Mouse (Mus musculus) bone marrow, adult 2 months (tissue): ENCODE results near the gene Ptger3.
A peak's percentile ranks its signal among the peaks of the same experiment; 100 is the strongest.

Experiments
- CTCF ChIP-seq: fragments of 200-500 bp; IDR thresholded peaks from 2 replicates; pipeline ENCODE4 v1.5.1; 2011; ENCODE audit warnings: low read length, control low read depth; ENCODE audit not compliant: control insufficient read depth, insufficient read depth
- POLR2A ChIP-seq: fragments of 200-500 bp; IDR thresholded peaks from 2 replicates; pipeline ENCODE4 v1.6.1; 2011; ENCODE audit warnings: low read depth, mild to moderate bottlenecking, control low read depth, low read length, borderline replicate concordance; ENCODE audit not compliant: control insufficient read depth

DNA sequence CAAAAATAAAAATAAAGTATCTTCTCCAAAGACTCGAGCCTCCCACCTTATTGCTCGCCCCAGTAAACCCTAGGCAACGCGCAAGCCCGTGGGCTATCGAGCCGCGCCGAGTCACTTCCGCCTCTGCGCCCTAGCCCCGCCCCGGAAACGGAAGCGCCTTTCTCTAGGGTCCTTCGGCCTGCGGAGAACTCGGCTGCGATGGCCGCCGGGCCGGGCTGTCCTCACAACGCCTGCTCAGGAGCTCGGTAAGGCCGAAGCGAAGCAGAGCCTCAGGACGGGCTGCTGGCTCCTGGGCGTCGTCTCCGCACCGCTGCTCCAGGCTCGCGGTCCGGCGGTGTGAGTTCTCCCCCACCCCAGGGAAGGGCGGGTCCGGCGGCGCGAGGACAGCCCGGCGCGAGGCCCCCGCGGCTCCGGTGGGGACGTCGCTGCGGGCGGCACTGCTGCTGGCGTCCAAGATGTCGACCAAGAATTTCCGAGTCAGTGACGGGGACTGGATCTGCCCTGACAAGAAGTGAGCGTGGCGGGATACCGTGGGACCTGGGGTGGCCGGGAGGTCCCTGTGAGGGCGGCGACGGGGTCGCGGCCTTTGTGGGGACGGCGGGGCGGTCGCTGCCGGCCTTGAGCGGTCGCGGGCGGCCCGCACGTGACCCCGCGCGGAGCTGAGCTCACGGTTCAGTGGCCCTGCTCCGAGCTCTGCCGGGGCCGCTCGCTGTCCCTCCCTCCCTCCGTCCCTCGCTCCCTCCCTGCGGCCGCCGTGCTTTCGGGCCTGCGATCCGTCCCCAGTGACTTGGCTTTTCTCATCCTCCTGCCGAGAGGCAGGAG, 32.5 kb upstream of the Ptger3 start, which contains the start of gene Zranb2:
- TF ChIP-seq CTCF (no peak), POLR2A (peak; percentile 38; the same call in 1 of the 2 replicates)
